Mouse (Mus musculus): ENCODE results near the gene Rtf1.

DNA sequence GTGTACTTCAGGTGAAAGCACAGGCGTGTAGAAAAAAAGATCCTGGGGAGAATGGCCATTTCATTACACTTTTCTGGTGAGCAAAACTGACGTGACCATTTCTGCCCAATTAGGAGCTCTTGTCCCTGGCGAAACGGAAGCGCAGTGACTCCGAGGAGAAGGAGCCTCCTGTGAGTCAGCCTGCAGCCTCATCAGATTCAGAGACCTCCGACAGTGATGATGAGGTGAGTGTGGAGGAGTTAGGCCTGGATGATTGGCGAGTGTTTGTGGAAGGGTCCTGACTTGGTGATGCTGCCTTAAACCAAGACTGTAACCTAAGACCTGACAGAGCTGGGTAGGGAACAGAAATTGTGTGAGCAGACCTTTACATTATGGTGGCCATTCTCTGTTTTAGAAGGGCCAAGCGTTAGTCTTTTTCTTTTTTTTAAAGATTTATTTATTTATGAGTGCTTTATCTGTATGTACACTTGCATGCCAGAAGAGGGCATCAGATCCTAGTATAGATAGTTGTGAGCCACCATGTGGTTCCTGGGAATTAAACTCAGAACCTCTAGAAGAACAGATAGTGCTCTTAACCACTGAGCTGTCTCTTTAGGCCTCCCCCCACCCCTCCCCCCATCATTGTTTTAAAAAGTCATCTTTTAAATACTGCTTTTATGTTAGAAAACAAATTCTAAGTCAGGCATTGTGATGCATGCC is 17.3 kb downstream of the Rtf1 start:
- no peak for TF ChIP-seq CTCF (IDR thresholded peaks at IDR 0.05; ENCODE audit: insufficient read depth, low read length)
- TF ChIP-seq POLR2A (IDR thresholded peaks at IDR 0.05; ENCODE audit: borderline replicate concordance, extremely low read depth, low read depth, low read length), result no peak

Measured in lung, adult 2 months (tissue).